Mouse (Mus musculus): ENCODE results near the gene Sipa1l1. TPM values are rescaled to one million over a fixed set of nuclear protein-coding genes. Genes with fewer than 3 reads are reported as not detected.

Sipa1l1 gene
- total and polyA plus RNA-seq, 3 experiments, result 141 to 365 (median 161) TPM

DNA sequence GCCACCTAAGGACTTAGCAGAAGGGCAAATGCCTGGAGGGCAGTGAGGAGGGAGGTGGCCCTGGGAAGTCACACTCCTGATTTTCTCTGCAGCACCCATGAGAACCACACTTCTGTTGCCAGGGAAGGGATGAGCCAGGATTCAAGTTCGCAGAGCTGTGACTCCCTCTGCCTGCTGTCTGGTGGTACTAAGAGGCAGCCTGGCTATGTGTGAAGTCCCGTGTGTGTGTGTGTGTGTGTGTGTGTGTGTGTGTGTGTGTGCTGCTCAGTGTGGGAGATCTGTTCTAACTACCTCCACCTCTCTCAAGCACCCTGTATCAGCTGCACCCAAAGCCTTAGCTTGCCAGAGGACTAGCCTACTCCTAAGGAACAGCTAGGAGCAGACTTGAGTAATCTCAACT lies 298.5 kb downstream of the Sipa1l1 start:
- DNase-seq (ENCODE audit: low spot score) (no peak), ATAC-seq (ENCODE audit: extremely low read depth, insufficient number of reproducible peaks, low FRiP score, poor library complexity, severe bottlenecking) (no peak)
- H3K9me3 ChIP-seq (replicated peaks), result no peaks in the 10 kb centered on the region
- H3K36me3 ChIP-seq (replicated peaks), result no peaks in the 10 kb centered on the region
- H3K4me3 ChIP-seq (ENCODE audit: low read depth, low read length), result no peak overlapping the region
- peaks cover 41% of the 10 kb centered on the region for H3K27me3 ChIP-seq (ENCODE audit: insufficient read depth, low read length)
- TF ChIP-seq POLR2AphosphoS5 (IDR thresholded peaks at IDR 0.05; ENCODE audit: insufficient replicate concordance, low read depth, low read length) (no peak), TAL1 (conservative IDR thresholded peaks at IDR 0.05; ENCODE audit: low read depth, low read length) (no peak), GATA1 (IDR thresholded peaks at IDR 0.05; ENCODE audit: borderline replicate concordance, low read length) (no peak), CTCF (IDR thresholded peaks at IDR 0.05; ENCODE audit: low read depth, low read length) (no peak), GATA2 (IDR thresholded peaks at IDR 0.05; ENCODE audit: borderline replicate concordance, low read depth, low read length) (no peak)
- H3K4me1 ChIP-seq (ENCODE audit: insufficient read depth, low read depth, low read length), result peaks cover 7% of the 10 kb centered on the region

DNA sequence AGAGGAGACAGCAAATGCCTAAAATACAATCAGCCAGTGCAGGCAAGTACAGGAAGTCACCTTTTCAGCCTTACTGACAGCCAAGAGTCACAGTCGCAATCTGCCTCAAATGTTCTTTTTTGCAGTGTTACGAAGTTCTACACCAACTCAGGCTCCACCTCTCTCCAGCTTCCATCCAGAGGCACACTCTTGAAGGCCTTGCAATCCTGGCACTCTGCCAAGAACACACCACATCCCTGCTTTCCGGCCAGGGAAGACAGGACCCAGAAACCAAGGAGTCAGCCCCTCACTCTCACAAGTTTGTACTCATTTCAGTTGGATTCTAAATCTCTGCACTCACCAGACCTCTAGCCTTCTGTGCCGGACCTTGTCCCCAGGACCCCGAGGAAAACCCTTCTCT lies 299.3 kb downstream of the Sipa1l1 start:
- Histone ChIP-seq H3K4me1 (ENCODE audit: insufficient read depth, low read depth, low read length) (peaks cover 9% of the 10 kb centered on the region), H3K36me3 (replicated peaks) (no peaks in the 10 kb centered on the region), H3K4me3 (ENCODE audit: low read depth, low read length) (no peak overlapping the region), H3K27me3 (ENCODE audit: insufficient read depth, low read length) (peaks cover 45% of the 10 kb centered on the region), H3K9me3 (replicated peaks) (no peaks in the 10 kb centered on the region)
- DNase-seq (ENCODE audit: low spot score), result no peak
- no peak for TF ChIP-seq GATA2 (IDR thresholded peaks at IDR 0.05; ENCODE audit: borderline replicate concordance, low read depth, low read length)
- no peak for TF ChIP-seq TAL1 (conservative IDR thresholded peaks at IDR 0.05; ENCODE audit: low read depth, low read length)
- no peak for TF ChIP-seq POLR2AphosphoS5 (IDR thresholded peaks at IDR 0.05; ENCODE audit: insufficient replicate concordance, low read depth, low read length)
- no peak for TF ChIP-seq CTCF (IDR thresholded peaks at IDR 0.05; ENCODE audit: low read depth, low read length)
- TF ChIP-seq GATA1 (IDR thresholded peaks at IDR 0.05; ENCODE audit: borderline replicate concordance, low read length), result no peak
- ATAC-seq (ENCODE audit: extremely low read depth, insufficient number of reproducible peaks, low FRiP score, poor library complexity, severe bottlenecking), result no peak

DNA sequence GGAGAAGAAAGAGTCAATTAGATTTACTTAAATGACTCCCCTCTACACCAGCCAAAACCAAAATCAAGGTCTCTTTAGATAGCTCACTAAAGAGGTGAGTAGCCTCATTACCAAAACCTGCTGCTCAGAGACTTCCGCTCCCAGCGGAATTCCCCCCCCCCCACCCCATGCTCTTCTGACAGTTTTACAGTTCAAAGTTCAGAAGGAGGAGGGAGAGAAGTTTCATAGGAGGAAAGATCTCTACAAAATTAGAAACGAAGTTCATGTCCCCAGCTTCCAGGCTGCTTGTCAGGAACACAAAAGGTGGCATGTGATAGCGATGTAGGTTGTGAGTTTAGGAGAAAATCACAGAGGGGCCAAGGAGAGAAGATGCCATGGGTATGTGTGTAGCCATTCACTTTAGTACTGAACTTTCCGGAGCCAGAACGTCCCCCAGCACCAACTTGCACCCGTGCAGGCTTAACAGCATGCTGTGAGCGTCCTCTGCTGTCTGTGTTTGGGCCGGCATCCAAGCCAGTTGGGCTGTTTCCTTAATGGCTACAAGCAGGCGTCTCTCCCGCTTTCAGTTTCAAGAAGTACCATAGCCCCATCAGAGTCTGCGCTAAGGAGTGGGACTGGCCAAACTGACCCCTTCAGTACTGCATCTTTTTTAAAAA lies 300.7 kb downstream of the Sipa1l1 start:
- ATAC-seq (ENCODE audit: extremely low read depth, insufficient number of reproducible peaks, low FRiP score, poor library complexity, severe bottlenecking) (no peak), DNase-seq (ENCODE audit: low spot score) (no peak)
- peaks cover 51% of the 10 kb centered on the region for H3K27me3 ChIP-seq (ENCODE audit: insufficient read depth, low read length)
- no peaks in the 10 kb centered on the region for H3K36me3 ChIP-seq (replicated peaks)
- H3K4me1 ChIP-seq (ENCODE audit: insufficient read depth, low read depth, low read length), result peaks cover 9% of the 10 kb centered on the region
- no peaks in the 10 kb centered on the region for H3K9me3 ChIP-seq (replicated peaks)
- peak overlapping the region; percentile 0; the same call in 1 of the 2 replicates for H3K4me3 ChIP-seq (ENCODE audit: low read depth, low read length)
- TF ChIP-seq GATA2 (IDR thresholded peaks at IDR 0.05; ENCODE audit: borderline replicate concordance, low read depth, low read length) (no peak), CTCF (IDR thresholded peaks at IDR 0.05; ENCODE audit: low read depth, low read length) (0 out of 2 replicates have a peak, but pooled peaks have one; percentile 30)

DNA sequence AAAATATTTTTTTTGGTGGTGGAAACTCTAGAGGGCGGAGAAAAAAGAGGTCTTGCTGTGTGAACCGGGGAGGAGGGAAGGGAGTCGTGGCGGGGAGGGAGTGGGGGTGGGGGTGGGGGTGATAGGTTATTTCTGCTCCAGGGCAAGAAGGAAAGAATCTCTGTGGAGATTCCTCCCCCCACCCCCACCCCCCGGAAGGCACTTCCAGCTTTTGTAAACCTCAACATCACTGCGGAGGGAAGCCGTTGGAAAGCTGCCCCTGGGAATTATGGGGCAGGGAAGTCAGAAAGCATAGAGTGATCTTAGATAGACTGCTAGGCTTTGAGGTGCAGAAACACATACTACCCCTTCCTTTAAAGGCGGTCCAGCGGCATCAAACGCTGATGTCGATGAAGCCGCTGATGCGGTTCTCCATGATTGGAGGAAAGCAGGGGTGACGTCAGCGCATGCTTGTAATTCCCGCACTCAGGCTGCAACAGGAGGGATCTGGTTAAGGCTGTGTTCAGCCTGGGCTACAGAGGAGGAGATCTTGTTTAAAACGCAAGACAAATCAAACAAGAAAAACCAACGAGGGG lies 301.3 kb downstream of the Sipa1l1 start:
- no peak overlapping the region; the same call in 1 of the 2 replicates for H3K4me3 ChIP-seq (ENCODE audit: low read depth, low read length)
- peaks cover 9% of the 10 kb centered on the region for H3K4me1 ChIP-seq (ENCODE audit: insufficient read depth, low read depth, low read length)
- H3K36me3 ChIP-seq (replicated peaks), result no peaks in the 10 kb centered on the region
- DNase-seq (ENCODE audit: low spot score) (no peak), ATAC-seq (ENCODE audit: extremely low read depth, insufficient number of reproducible peaks, low FRiP score, poor library complexity, severe bottlenecking) (no peak)
- H3K27me3 ChIP-seq (ENCODE audit: insufficient read depth, low read length), result peaks cover 51% of the 10 kb centered on the region
- TF ChIP-seq GATA2 (IDR thresholded peaks at IDR 0.05; ENCODE audit: borderline replicate concordance, low read depth, low read length) (no peak), POLR2AphosphoS5 (IDR thresholded peaks at IDR 0.05; ENCODE audit: insufficient replicate concordance, low read depth, low read length) (no peak), TAL1 (conservative IDR thresholded peaks at IDR 0.05; ENCODE audit: low read depth, low read length) (no peak), GATA1 (IDR thresholded peaks at IDR 0.05; ENCODE audit: borderline replicate concordance, low read length) (no peak), CTCF (IDR thresholded peaks at IDR 0.05; ENCODE audit: low read depth, low read length) (no peak)
- H3K9me3 ChIP-seq (replicated peaks), result no peaks in the 10 kb centered on the region

DNA sequence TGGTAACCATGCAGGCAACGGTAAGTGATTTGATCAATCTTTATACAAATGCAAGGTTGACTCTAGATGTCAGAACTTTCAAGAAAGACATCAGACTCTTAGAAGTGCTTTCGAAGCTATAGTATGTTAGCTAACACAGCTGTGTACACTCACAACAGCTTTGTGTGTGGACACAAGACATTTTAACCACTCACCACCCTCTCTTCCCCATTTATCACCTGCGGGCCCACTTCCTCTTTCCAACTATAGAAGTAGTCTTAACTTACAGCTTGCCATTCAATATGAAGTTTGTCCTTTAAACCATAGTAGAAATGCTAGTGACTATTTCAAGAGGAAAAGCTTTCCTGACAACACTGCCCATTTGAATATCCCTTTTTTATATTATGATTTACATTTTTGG lies 303.7 kb downstream of the Sipa1l1 start:
- TF ChIP-seq CTCF (IDR thresholded peaks at IDR 0.05; ENCODE audit: low read depth, low read length) (no peak), GATA1 (IDR thresholded peaks at IDR 0.05; ENCODE audit: borderline replicate concordance, low read length) (no peak), TAL1 (conservative IDR thresholded peaks at IDR 0.05; ENCODE audit: low read depth, low read length) (no peak), GATA2 (IDR thresholded peaks at IDR 0.05; ENCODE audit: borderline replicate concordance, low read depth, low read length) (no peak)
- ATAC-seq (ENCODE audit: extremely low read depth, insufficient number of reproducible peaks, low FRiP score, poor library complexity, severe bottlenecking) (no peak), DNase-seq (ENCODE audit: low spot score) (no peak)
- H3K9me3 ChIP-seq (replicated peaks), result no peaks in the 10 kb centered on the region
- H3K4me3 ChIP-seq (ENCODE audit: low read depth, low read length), result no peak overlapping the region
- peaks cover 58% of the 10 kb centered on the region for H3K27me3 ChIP-seq (ENCODE audit: insufficient read depth, low read length)
- peaks cover 9% of the 10 kb centered on the region for H3K4me1 ChIP-seq (ENCODE audit: insufficient read depth, low read depth, low read length)
- no peaks in the 10 kb centered on the region for H3K36me3 ChIP-seq (replicated peaks)

DNA sequence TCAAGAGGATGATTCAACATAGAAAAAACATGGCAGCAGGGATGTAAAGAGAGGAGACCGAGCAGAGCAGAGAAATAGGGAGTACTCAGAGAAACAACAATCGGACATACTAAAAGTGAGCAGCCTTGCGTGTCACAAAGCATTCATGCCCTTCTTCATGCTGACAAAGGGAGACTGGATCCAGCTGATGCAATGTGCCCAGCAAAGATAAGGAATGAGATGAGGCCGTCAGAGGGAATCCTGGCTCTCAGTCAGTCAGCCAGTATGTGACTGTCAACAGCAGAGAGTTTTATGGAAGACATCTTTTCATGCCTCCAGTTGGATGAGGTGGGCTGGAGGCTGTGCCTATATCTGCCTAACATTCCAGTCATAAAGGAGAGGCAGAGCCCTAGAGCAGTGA lies 304.1 kb downstream of the Sipa1l1 start:
- Histone ChIP-seq H3K36me3 (replicated peaks) (no peaks in the 10 kb centered on the region), H3K27me3 (ENCODE audit: insufficient read depth, low read length) (peaks cover 58% of the 10 kb centered on the region), H3K4me1 (ENCODE audit: insufficient read depth, low read depth, low read length) (peaks cover 9% of the 10 kb centered on the region), H3K4me3 (ENCODE audit: low read depth, low read length) (no peak overlapping the region), H3K9me3 (replicated peaks) (no peaks in the 10 kb centered on the region)
- no peak for ATAC-seq (ENCODE audit: extremely low read depth, insufficient number of reproducible peaks, low FRiP score, poor library complexity, severe bottlenecking)
- TF ChIP-seq TAL1 (conservative IDR thresholded peaks at IDR 0.05; ENCODE audit: low read depth, low read length), result no peak
- TF ChIP-seq CTCF (IDR thresholded peaks at IDR 0.05; ENCODE audit: low read depth, low read length), result no peak
- no peak for TF ChIP-seq GATA1 (IDR thresholded peaks at IDR 0.05; ENCODE audit: borderline replicate concordance, low read length)
- no peak for TF ChIP-seq GATA2 (IDR thresholded peaks at IDR 0.05; ENCODE audit: borderline replicate concordance, low read depth, low read length)
- no peak for DNase-seq (ENCODE audit: low spot score)

Data from G1E (cell line).